Mouse (Mus musculus) G1E-ER4 (cell line): ENCODE data around the gene Col6a4. TPM values are rescaled to one million over a fixed set of nuclear protein-coding genes. Genes with fewer than 3 reads are reported as not detected.

Experiments
- GATA1 ChIP-seq: IDR thresholded peaks from one replicate; pipeline ENCODE4 v1.8.0; 2012; ENCODE audit warnings: low read length, inconsistent platforms
- polyA plus RNA-seq: library from polyadenylated mRNA; stranded (reverse); fragments of >175 nt; gene quantifications from 2 replicates; pipeline ENCODE4 v1.2.3, GENCODE M21; 2012

The Col6a4 gene
- polyA plus RNA-seq, 1 experiment = not detected

DNA sequence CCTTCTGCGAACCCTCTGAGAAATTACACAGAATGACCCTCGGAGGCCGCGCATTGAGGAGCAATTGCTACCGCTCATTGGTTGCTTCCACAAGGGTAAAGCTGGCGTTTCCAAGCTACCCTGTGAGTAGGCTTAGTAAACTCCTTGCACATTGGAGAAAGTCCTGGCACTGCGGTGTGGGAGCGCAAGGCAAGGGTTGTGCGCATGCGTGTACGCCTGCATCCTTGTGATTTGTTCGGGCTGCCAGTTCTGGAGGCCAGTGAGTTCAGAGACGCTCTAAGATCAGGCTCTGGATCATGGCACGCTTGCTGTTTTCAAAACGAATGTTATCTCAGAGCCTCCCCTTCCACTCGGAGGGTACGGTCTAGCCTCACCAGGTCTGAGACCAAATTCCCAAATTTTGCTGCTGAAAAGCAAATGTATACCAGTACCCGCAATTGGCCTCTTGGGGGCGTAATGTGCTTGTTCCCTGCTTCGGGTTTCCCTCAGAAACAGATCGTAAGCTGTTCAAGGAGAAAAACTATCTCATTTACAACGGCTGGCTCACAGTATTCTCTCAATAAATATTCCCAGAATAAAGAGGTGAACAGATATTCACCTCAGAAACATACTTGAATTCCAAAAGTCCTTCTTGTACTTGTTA lies 2.9 kb upstream of the Col6a4 start:
- TF ChIP-seq GATA1 = no peak

DNA sequence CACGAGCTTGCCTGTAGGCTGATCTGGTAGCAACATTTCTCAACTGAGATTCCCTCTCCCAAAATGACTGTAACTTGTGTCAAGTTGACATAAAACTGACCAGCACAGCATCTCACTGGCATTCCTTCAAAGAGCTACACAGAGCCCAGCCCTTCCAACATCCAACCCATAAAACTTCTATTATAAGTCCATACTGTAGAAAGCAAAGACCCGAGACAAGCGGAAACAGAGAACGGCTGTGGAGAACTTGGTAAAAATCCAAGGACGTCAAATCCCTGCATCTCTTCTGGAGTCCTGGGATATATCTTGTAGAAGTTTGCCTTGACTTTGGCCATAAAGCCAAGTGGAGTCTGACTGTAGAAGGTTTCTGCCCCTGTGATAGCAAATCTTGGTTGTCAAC lies 15.1 kb downstream of the Col6a4 start:
- TF ChIP-seq GATA1 = no peak

DNA sequence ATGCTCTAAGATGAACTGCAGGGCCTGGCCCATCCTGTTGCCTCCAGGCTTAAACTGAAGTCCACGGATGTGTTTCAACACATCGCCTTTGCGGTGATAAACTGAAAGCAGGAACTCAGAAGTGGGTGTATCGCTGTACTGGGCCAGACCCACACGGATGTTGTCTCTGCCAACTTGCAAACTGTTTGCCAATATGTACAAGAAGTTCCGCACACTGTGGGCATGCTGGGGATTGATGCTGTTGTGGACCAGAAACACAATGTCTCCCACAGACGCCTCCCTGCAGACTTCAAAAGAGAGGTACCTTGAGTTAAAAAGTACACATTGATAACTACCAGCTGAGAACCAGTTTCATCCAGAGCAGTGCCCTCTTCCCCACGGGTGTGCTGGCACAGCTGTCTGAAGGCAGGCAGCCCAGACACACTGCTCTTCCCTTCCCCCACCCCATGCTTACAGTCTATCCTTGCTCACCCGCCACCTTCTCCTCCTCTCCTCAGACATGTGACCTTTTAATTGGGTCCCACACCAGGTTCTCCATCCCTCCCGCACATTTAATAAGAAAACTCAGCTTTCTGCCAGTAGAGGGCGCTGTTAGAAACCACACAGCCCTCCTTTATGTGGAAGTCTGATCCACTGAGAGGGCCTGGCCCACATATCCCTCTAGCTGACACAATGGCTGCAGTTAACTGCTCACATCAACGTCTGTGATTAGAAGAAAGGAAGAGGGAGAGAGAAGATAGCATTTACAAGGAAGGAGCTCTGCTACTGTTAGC lies 16.1 kb downstream of the Col6a4 start:
- no peak for TF ChIP-seq GATA1

DNA sequence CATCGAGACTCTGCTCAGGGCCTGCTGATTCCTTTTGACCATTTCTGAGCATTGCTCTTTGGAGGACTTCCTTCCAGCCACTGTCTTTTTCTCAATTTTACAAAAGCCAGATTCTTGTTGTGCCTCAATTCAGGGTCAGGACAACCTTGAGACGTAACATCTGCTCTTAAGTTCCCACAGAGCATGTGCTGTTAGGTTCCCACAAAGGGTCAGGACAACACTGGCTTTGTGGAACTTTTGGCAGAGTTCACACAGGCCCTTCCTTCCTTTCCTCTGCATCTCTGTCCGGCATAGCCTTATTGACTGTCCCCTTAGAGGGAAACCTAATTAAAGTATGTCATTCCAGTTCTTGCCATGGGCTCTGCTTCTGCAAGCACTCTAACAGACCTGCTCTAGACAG lies 18.6 kb downstream of the Col6a4 start:
- no peak for TF ChIP-seq GATA1

DNA sequence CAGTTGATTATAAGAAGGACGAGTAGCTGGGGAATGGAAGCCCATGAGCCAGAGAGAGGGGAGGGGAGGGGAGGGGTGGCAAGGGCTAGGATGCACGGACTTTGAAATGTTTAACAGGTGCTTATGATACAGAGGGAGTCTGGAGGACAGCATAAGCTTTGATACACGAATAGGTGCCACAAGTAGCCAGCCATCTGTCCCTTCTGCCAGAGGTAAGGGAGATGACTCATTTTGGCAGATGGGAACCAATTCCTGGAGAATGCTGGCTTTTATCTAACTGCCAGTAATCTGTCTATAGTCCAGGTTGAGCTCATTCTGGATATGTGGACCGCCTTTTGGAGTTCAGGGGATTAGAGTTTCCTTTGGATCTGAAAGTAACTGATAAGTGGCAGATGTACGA lies 20.3 kb downstream of the Col6a4 start:
- TF ChIP-seq GATA1 = no peak

DNA sequence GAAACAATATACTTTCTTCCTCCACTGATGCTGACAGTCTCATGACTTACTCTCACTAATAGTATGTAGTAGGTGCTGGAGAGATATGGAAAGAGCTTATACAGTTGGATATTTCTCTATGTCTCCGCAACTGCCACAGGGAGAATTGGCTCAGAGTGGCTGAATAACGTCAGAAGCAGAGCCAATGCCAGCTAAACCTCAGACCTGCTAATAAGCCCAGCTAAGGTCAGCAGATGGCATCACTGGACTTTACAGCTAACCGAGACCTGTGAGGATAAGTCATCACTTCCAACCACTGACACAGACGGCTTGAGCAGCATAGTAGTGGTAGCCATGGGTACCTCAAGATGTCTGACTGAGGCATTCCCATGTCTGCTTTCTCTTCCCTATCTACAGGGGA lies 22.6 kb downstream of the Col6a4 start:
- no peak for TF ChIP-seq GATA1

DNA sequence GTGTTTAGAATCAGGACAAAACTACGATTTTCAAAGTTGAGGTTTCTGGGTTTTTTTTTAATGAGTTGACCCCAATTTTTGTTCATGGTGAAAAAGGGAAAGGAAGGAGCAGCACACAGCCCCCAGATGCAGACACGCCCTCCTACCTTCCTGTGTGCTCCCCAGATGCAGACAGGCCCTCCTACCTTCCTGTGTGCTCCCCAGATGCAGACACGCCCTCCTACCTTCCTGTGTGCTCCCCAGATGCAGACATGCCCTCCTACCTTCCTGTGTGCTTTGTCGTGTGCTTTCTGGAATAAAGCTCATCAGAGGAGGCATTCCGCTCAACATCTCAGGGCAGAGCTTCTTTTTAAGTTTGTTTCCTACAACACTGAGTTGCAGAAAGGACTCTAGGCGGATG lies 24.9 kb downstream of the Col6a4 start:
- TF ChIP-seq GATA1 = no peak

DNA sequence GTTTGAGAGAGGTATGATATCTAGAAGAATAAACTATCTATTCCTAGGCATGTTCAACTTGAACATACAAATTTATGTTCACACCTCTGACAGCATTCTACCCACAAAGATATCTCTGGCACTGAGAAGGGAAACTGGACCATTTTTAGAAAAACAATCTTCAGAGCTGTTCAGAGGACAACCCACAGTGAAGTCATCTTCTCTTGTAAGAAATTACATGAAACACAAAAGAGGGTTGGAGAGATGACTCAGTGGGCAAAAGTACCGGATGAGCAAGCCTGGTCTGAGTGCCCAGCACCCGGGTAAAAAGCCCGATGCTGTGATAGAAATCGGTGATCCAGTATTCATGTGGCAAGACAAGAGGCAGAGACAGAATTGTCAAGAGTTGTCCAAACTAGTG lies 43.1 kb downstream of the Col6a4 start:
- TF ChIP-seq GATA1 = no peak

DNA sequence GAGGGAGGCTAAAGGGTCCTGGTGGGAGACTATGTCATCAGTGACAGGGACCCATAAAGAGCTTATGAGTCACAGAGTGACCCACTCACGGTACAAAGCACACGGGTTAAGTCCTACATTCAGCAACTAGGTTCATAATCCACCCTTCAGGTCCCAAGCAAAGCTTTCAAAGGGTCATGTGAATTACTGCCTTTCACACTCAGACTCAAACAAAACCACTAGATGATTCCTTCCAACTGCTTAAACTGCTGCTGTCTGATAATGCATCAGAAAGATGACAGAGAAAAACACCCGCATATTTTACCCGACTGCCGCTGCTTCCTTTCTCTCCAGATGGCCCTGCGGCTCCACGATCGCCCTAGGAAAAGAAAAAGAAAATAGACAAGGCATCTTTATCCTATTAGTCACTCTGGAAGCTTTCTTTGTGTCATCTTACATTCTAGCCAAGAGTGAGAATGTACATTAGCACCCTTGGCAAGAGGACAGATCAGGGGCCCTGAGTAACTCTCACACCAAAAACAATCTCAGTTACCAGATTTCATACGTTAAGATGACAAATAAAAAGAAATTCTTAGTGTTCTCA lies 52.6 kb downstream of the Col6a4 start:
- no peak for TF ChIP-seq GATA1

DNA sequence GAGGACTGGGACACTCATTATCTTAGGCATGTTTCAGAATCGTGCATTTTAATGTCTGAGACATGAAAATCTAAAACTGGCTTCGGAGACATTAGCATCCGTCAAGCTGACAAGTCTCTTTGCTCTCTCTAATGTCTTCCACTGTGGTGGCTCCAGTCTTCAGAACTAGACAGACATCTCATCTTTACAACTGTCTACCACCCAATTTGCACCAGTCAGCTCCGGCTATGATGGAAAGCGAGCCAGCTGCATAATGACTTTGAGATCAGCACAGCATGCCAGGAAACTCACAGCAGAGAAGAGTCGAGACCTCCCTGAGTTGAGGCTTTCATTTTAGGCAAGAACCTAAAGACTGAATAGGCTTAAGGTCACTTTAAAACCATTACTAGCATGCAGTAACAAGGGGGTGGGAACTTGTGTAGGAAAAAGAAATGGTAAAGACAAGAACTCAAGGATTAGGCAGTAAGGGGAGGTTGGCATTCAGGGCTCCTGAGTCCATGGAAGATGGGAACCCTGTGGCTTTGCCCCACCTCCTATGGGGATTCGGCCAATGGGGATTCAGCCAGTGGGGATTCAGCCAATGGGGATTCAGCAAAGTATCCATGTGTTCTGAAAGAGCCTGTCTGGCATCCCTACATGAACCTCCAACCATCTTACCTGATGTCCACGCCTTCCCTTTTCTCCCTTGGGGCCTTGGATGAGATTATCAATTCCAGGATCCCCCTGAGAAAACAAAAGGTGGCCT lies 56.5 kb downstream of the Col6a4 start:
- TF ChIP-seq GATA1 = no peak

DNA sequence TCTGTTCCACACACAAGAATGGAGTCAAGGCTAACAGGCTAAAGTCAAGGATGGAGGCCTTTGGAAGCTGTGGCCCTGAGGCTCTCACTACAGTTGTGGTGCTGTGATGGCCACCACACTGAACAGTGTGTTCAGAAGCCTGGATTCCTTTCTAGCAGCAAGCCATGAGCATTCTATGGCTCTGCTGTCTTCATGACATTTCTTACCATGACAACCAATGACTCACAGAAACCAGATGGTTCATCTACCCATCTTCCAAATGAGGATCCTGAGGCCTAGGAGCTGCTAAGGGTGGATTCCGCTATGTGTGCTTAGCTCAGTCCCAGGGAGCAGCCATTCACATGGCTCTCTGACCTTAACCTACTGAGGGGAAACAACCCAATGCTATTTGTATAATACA lies 57.3 kb downstream of the Col6a4 start:
- no peak for TF ChIP-seq GATA1

DNA sequence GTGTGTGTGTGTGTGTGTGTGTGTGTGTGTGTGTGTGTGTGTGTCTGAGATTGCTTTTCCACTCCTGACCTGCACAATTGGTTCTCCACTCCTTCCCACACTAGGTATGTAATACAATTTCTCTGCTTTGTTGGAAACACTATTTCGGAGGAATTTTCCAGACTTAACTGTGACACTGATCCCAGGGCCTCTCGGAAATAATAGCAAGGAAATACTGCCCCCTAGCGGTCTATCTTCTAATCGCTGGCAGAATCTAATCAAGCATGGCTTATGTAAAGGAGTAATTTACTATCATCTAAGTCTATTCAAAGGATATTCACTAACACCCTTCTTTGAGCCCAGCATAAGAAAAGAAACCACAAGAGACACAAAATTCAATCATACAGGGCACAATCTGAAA lies 57.7 kb downstream of the Col6a4 start:
- TF ChIP-seq GATA1 = no peak

DNA sequence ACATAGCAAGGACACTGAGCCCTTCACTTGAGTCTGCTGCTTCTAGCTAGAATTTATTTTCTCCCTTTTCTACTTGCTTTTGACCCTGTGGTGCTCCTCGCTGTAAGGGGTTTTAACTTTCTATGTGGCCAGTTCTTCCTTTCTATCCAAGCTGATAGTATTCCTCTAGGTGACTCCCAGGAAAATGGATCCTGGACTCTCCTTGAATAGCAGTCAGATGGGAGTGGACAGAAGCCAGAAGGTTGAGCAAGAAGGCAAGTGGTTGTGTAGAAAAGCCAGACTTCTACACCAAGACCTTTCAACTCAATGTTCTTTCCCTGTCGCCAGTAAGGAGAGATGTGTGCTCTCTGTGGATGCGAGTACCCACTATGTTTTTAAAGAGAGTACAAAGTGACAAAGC lies 80.9 kb downstream of the Col6a4 start:
- no peak for TF ChIP-seq GATA1

DNA sequence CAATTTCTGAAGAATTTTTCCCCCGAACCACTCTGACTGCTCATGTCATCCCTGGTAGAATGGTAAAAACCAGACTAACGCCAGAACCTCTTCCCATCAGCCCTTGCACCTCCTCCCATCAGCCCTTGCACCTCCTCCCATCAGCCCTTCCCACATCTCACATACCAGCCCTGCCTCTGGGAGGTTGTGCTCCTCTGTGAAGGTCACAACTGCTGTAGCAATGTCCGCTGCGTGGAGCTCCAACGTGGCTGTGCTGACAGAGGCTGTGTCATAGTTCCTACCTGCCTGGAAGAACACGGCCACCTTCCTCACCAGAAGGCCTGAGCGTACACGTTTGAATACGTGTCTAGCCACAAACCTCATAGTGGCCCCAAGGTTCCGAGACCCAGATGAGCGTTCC lies 83.4 kb downstream of the Col6a4 start:
- no peak for TF ChIP-seq GATA1

DNA sequence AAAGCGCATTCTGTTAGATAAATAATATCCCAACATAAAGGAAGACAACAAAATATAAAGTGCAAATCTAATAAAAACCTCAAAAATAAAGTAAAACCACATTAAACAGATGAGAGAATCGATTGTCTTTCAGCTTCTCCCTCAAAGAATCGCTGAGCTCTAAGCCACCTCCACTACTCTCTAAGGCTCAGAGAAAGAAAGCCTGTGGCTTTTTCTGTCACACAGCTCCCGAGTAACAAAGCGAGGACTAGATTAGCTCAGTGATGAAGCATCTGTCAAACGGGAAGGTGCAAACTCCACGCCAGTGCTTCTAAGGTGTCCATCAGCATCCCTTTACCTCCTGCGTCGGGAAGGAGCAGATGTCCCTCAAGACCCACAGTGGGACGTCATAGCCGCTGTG lies 98.6 kb downstream of the Col6a4 start:
- no peak for TF ChIP-seq GATA1

DNA sequence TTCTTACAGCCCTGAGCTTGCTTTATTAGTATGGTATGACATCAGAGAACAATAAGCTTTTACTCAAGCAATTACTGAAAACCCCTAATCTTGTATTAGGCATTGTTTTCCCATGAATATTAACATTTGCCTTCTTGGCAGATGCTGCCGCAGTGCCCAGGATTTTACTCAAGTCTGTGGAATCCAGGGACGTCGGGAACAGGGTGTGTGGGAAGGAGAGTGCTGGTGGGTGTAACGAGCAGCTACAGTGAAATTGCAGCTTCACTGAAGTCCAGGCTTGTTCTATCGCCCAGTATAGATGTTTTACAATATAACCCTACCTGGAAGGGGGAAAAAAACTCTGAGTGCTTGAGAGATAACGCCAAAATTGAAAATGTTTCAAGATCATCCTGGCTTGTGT lies 104.2 kb downstream of the Col6a4 start:
- no peak for TF ChIP-seq GATA1
